Mouse (Mus musculus): ENCODE data around the gene Akt3. TPM values are rescaled to one million over a fixed set of nuclear protein-coding genes. Genes with fewer than 3 reads are reported as not detected.

Gene Akt3
- total and polyA plus RNA-seq, 2 experiments from 2014 or later: 18.6 to 143 TPM

DNA sequence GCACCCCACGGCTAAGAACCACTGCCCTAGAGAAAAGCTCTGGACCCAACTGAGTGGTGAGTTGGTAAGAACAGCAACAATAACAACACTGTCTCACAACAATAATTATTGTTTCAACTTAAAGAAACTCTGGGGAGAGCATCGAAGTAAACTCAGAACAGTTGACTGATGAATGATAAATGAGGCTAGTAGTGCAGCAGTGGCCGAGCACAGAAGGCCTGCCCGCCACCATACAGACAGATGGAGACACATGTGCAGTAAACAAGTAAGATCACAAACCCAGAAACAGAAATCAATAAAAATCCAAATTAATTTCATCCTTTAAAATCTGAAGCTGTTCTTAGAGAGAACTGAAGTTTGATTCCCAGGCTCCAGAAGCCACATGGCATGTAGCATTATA, 217.9 kb downstream of the Akt3 start:
- no peaks in the 10 kb centered on the region for H3K9me3 ChIP-seq (ENCODE audit: low read length)
- ATAC-seq: no peak
- no peak overlapping the region for H3K9ac ChIP-seq
- H3K4me2 ChIP-seq (ENCODE audit: low read depth): no peak overlapping the region
- no peaks in the 10 kb centered on the region for H3K36me3 ChIP-seq (ENCODE audit: insufficient read depth)
- 23% methylated on average over 4 of the region's 4 CpGs for WGBS
- H3K4me1 ChIP-seq (ENCODE audit: insufficient read depth): no peaks in the 10 kb centered on the region
- H3K27me3 ChIP-seq (ENCODE audit: insufficient read depth, low read length): no peaks in the 10 kb centered on the region
- H3K4me3 ChIP-seq (ENCODE audit: low read depth, low read length): no peak overlapping the region
- TF ChIP-seq CTCF (IDR thresholded peaks at IDR 0.05; ENCODE audit: low read depth): no peak
- no peak for DNase-seq
- peak overlapping the region; percentile 57 for H3K27ac ChIP-seq (ENCODE audit: low read depth, low read length)

DNA sequence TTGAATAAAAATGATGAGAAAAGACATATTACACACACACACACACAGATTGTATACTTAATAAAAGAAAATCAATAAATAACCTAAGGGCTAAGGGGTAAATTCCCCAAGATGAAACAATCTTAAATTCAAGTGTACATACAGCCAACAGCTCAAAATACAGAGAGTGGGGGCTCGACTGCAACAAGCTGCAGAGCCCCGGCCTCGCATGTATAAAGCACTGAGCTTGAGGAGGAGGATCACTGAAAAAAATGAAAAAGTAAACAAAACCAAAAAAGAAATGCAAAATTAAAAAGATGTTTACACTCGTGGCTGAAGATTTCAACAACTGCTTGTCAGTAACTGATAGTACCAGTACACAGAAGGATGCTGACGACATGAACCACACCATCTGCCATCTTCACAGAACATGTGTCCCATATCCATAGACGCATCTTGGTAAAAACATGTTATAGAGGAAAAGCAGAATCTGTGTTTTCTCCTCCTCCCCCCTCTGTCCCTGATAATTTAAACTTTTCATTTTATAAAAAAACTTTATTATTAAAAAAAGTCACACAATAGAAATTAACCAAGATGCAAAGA, 218.8 kb downstream of the Akt3 start:
- peak overlapping the region; percentile 67; the same call in 1 of the 2 replicates for H3K27ac ChIP-seq (ENCODE audit: low read depth, low read length)
- WGBS: 56% methylated on average over 6 of the region's 6 CpGs

DNA sequence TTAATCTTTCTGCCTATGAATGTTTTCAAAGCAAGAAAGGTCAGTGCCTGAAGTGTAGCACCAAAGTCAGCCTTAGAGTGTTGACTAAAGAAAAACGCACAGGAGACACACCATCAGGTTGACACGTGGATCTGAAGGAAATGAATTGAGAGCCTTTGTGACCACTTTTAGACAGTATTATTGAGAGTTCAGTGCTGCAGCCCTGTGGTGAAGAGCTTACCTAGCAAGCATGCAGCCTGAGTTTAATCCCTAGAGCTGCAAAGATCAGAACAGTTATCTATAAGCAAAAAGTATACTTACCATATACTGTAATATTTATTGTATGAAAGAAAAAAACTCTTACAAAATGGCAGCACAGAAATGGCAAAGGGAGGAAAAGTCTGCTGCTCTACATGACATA, 219.6 kb downstream of the Akt3 start:
- no peaks in the 10 kb centered on the region for H3K4me1 ChIP-seq (ENCODE audit: insufficient read depth)
- no peaks in the 10 kb centered on the region for H3K9me3 ChIP-seq (ENCODE audit: low read length)
- H3K4me2 ChIP-seq (ENCODE audit: low read depth): no peak overlapping the region
- ATAC-seq: peak; percentile 8; the same call in 1 of the 2 replicates
- H3K27me3 ChIP-seq (ENCODE audit: insufficient read depth, low read length): no peaks in the 10 kb centered on the region
- no peaks in the 10 kb centered on the region for H3K36me3 ChIP-seq (ENCODE audit: insufficient read depth)
- DNase-seq: no peak
- H3K4me3 ChIP-seq (ENCODE audit: low read depth, low read length): no peak overlapping the region
- peak overlapping the region; percentile 75 for H3K27ac ChIP-seq (ENCODE audit: low read depth, low read length)
- peak; percentile 29; the same call in 1 of the 2 replicates for TF ChIP-seq CTCF (IDR thresholded peaks at IDR 0.05; ENCODE audit: low read depth)
- no peak overlapping the region for H3K9ac ChIP-seq
- WGBS: 29% methylated on average over 2 of the region's 2 CpGs

More for the DNA sequence above, 218.8 kb downstream of the Akt3 start:
- ATAC-seq (peak; percentile 86), DNase-seq (peak; percentile 77)
- no peak overlapping the region for H3K4me3 ChIP-seq (ENCODE audit: low read depth, low read length)
- no peak overlapping the region for H3K9ac ChIP-seq
- no peaks in the 10 kb centered on the region for H3K9me3 ChIP-seq (ENCODE audit: low read length)
- H3K4me1 ChIP-seq (ENCODE audit: insufficient read depth): no peaks in the 10 kb centered on the region
- TF ChIP-seq CTCF (IDR thresholded peaks at IDR 0.05; ENCODE audit: low read depth): no peak
- no peak overlapping the region for H3K4me2 ChIP-seq (ENCODE audit: low read depth)
- no peaks in the 10 kb centered on the region for H3K27me3 ChIP-seq (ENCODE audit: insufficient read depth, low read length)
- no peaks in the 10 kb centered on the region for H3K36me3 ChIP-seq (ENCODE audit: insufficient read depth)

DNA sequence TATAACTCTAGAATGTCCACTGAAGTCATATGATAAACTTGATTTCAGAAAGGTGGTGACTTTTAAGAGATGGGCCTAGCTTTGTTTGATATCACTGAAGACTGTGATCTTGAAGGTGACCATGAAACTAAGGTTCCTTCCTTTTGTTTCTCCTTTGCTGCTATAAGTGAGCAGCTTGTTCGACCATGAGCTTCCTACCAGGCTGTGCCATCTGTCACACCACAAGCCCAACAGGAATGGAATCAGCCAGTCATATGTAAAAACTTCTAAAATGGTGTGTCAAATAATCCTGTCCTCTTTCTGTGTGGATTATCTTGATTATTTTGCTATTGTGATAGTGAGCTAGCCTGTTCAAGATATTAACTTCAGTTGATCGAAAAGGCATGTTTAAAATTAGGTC, 222.5 kb downstream of the Akt3 start:
- H3K27me3 ChIP-seq (ENCODE audit: insufficient read depth, low read length): no peaks in the 10 kb centered on the region
- DNase-seq (no peak), ATAC-seq (no peak)
- no peak overlapping the region for H3K4me2 ChIP-seq (ENCODE audit: low read depth)
- no peak overlapping the region for H3K9ac ChIP-seq
- H3K27ac ChIP-seq (ENCODE audit: low read depth, low read length): no peak overlapping the region
- TF ChIP-seq CTCF (IDR thresholded peaks at IDR 0.05; ENCODE audit: low read depth): no peak
- WGBS: 69% methylated on average over 2 of the region's 2 CpGs
- H3K36me3 ChIP-seq (ENCODE audit: insufficient read depth): no peaks in the 10 kb centered on the region
- no peaks in the 10 kb centered on the region for H3K4me1 ChIP-seq (ENCODE audit: insufficient read depth)
- no peak overlapping the region for H3K4me3 ChIP-seq (ENCODE audit: low read depth, low read length)
- H3K9me3 ChIP-seq (ENCODE audit: low read length): no peaks in the 10 kb centered on the region

DNA sequence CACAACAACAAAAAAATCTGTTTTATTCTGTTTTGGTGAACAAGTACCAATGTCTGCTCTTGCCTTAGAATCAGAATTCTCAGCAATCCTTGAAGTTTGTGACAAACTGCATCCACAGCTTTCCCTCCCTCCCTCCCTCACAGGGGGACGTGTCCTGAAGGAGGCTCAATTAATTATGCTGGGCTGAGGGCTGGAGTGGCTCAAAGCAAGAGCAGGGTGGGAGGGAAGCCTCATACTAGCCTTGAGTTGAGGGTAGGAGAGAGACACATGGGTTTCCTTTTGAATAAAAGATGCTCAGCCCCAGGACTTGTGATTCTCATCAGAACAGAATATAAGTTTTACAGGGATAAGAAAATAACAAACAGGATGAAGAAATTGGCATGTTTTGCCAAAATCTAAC, 225.8 kb downstream of the Akt3 start:
- H3K27me3 ChIP-seq (ENCODE audit: insufficient read depth, low read length): no peaks in the 10 kb centered on the region
- H3K36me3 ChIP-seq (ENCODE audit: insufficient read depth): peaks cover 11% of the 10 kb centered on the region; the same call in 1 of the 2 replicates
- no peaks in the 10 kb centered on the region for H3K9me3 ChIP-seq (ENCODE audit: low read length)
- 29% methylated on average over 1 of the region's 1 CpGs for WGBS
- H3K4me1 ChIP-seq (ENCODE audit: insufficient read depth): no peaks in the 10 kb centered on the region
- no peak overlapping the region for H3K4me3 ChIP-seq (ENCODE audit: low read depth, low read length)
- ATAC-seq: no peak
- H3K27ac ChIP-seq (ENCODE audit: low read depth, low read length): no peak overlapping the region
- H3K4me2 ChIP-seq (ENCODE audit: low read depth): no peak overlapping the region
- no peak for TF ChIP-seq CTCF (IDR thresholded peaks at IDR 0.05; ENCODE audit: low read depth)
- DNase-seq: no peak
- no peak overlapping the region for H3K9ac ChIP-seq

DNA sequence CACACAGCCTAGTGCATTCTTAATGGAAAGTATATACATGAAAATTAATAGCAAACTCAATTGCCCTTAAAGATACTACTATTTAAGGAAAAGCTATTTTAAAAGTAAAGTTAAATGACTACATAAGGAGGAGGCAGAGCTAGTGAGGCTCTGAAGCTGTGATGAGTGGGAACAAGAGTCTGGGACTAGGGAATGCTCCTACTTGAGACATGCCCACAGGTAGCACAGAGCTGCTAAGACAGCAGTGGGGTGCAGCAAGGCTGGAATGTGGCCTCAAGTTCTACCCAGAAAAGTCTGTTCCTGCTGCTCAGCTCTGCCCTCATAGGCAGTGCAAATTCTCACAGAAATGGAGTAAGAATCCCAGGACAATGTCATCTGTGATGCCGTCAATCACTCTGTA, 226.8 kb downstream of the Akt3 start:
- H3K4me2 ChIP-seq (ENCODE audit: low read depth): no peak overlapping the region
- no peak overlapping the region for H3K9ac ChIP-seq
- H3K27me3 ChIP-seq (ENCODE audit: insufficient read depth, low read length): no peaks in the 10 kb centered on the region
- no peak for TF ChIP-seq CTCF (IDR thresholded peaks at IDR 0.05; ENCODE audit: low read depth)
- WGBS: 98% methylated on average over 1 of the region's 1 CpGs
- no peak overlapping the region for H3K4me3 ChIP-seq (ENCODE audit: low read depth, low read length)
- H3K27ac ChIP-seq (ENCODE audit: low read depth, low read length): no peak overlapping the region
- peaks cover 11% of the 10 kb centered on the region; the same call in 1 of the 2 replicates for H3K36me3 ChIP-seq (ENCODE audit: insufficient read depth)
- DNase-seq (no peak), ATAC-seq (no peak)
- no peaks in the 10 kb centered on the region for H3K9me3 ChIP-seq (ENCODE audit: low read length)
- no peaks in the 10 kb centered on the region for H3K4me1 ChIP-seq (ENCODE audit: insufficient read depth)

DNA sequence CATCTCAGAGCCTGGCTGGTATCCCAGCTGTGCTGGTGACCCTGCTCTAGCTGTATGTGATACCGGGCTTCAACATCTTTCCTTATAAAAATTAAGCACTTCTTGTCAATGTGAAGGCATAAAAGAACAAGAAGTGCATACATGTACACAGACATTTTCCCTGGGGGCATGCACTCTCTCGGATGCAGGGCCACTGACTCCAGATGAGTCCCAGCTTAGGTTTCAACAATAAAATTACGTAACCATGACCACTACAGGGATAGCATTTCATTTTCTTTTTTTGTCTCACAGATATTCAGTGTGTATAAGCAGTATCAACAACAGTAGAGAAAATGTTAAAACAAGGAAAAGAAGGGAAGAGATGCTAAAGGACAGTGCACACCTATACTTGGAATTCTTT, 227.3 kb downstream of the Akt3 start:
- WGBS: 77% methylated on average over 3 of the region's 3 CpGs
- Histone ChIP-seq H3K4me1 (ENCODE audit: insufficient read depth) (no peaks in the 10 kb centered on the region), H3K36me3 (ENCODE audit: insufficient read depth) (peaks cover 11% of the 10 kb centered on the region; the same call in 1 of the 2 replicates), H3K4me3 (ENCODE audit: low read depth, low read length) (no peak overlapping the region), H3K4me2 (ENCODE audit: low read depth) (no peak overlapping the region), H3K27ac (ENCODE audit: low read depth, low read length) (no peak overlapping the region), H3K9ac (no peak overlapping the region), H3K27me3 (ENCODE audit: insufficient read depth, low read length) (no peaks in the 10 kb centered on the region), H3K9me3 (ENCODE audit: low read length) (no peaks in the 10 kb centered on the region)
- ATAC-seq: no peak
- TF ChIP-seq CTCF (IDR thresholded peaks at IDR 0.05; ENCODE audit: low read depth): no peak
- no peak for DNase-seq

Data from forebrain, postnatal 0 days (tissue).